Mouse (Mus musculus) stomach, embryonic 16.5 days (tissue): ENCODE data around the gene Pex10. TPM values are rescaled to one million over a fixed set of nuclear protein-coding genes. Genes with fewer than 3 reads are reported as not detected.

Experiments used
- ATAC-seq: fragments of 200-750 bp; cut with Nextera tagmentation; 2 replicates; pipeline ENCODE4 v1.8.0; 2017; ENCODE audit warnings: moderate number of reproducible peaks, moderate TSS enrichment; ENCODE audit not compliant: insufficient read depth, low FRiP score
- H3K27ac ChIP-seq: fragments of 300-500 bp; sonication (generic); 2 replicates; pipeline ENCODE4 v1.5.1; 2014; ENCODE audit warnings: low read length
- H3K27me3 ChIP-seq: fragments of 300-500 bp; sonication (generic); 2 replicates; pipeline ENCODE4 v1.6.1; 2014; ENCODE audit warnings: low read length, control low read depth, mixed read lengths; ENCODE audit not compliant: control insufficient read depth, insufficient read depth
- H3K36me3 ChIP-seq: fragments of 300-500 bp; sonication (generic); 2 replicates; pipeline ENCODE4 v1.6.1; 2014; ENCODE audit warnings: low read length; ENCODE audit not compliant: control insufficient read depth, insufficient read depth
- H3K4me1 ChIP-seq: fragments of 300-500 bp; sonication (generic); 2 replicates; pipeline ENCODE4 v1.6.1; 2014; ENCODE audit warnings: low read length, control low read depth, mixed read lengths; ENCODE audit not compliant: control insufficient read depth, insufficient read depth
- H3K4me2 ChIP-seq: fragments of 300-500 bp; sonication (generic); 2 replicates; pipeline ENCODE4 v1.6.1; 2014; ENCODE audit warnings: low read depth, low read length, mixed read lengths
- H3K4me3 ChIP-seq: fragments of 300-500 bp; sonication (generic); replicated peaks from 2 replicates; pipeline ENCODE4 v1.5.1; 2014; ENCODE audit warnings: mild to moderate bottlenecking, low read length
- H3K9ac ChIP-seq: fragments of 300-500 bp; sonication (generic); 2 replicates; pipeline ENCODE4 v1.6.1; 2014; ENCODE audit warnings: low read length
- H3K9me3 ChIP-seq: fragments of 300-500 bp; sonication (generic); replicated peaks from 2 replicates; pipeline ENCODE4 v1.6.1; 2016; ENCODE audit warnings: low read length, control low read depth; ENCODE audit not compliant: control insufficient read depth
- WGBS: fragments of 180-500 bp; shearing (Covaris S2); extraction: QIAGEN DNeasy Blood & Tissue Kit; methylation state at CpG from one replicate; pipeline ENCODE4 v1.1.7; 2014; 5-methylcytosine and 5-hydroxymethylcytosine counted together
- polyA plus RNA-seq: library from polyadenylated mRNA; unstranded; fragments of >200 nt; fragmentation: Nextera tagmentation; extraction: Ambion mirVana; gene quantifications from 2 replicates; pipeline ENCODE4 v1.2.1, GENCODE M21; 2015

Pex10 gene
- polyA plus RNA-seq, 1 experiment from 2014 or later, result 19.9 TPM

- Histone ChIP-seq H3K4me1 (peaks cover 22% of the 10 kb centered on the region), H3K4me3 (peak overlapping the region; percentile 79), H3K27ac (peak overlapping the region; percentile 94), H3K9ac (peak overlapping the region; percentile 91), H3K9me3 (no peaks in the 10 kb centered on the region), H3K27me3 (no peaks in the 10 kb centered on the region), H3K4me2 (peak overlapping the region; percentile 94), H3K36me3 (peaks cover 17% of the 10 kb centered on the region; the same call in 1 of the 2 replicates)
- 4% methylated on average over 35 of the region's 35 CpGs for WGBS
- ATAC-seq, result no peak
These were observed 18.6 kb downstream of the Pex10 start for GRCm38 (mm10) chr4:155085206-155086107.

DNA sequence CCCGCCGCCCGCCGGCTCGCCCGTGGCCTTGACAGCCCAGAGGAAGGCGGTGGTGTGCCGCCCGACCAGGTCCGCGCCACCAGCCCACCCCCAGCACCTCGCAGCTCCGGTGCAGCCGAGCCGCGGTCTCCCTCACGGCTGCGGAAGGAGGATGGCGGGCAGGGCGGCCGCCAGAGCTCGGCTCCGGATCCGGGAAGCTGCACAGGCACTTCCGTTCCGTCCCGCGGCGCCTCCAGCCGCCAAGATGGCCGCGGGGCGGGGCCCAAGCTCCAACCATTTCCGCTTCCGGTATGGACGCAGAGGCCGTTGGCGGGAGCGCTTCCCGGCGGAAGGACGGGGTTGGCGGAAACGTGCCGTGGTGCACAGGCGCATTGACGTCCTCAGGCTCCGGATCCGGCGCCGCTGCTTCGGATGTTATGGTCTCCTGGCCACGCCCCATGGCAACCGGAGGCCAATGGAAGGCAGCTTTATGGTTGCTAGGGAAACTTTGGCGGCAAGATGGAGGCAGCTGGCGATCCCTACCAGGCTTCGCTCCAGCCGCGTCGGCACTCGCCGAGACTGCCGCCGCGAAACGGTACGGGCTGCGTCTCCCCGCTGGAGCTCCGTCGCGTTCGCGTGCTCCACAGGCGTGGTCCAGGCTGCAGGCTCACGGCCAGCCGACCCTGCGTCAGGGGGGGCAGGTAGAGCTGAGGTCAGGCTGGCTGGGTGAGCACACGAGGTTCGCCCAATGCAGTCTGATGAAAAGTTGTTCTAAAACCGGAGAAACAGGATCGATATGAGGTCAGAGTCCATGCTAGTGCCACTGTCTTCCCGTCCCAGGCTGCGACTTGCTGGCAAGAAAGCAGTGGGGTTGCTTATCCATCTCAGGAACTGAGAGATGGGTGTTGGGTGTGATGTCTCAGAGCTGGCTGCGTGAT, 19.6 kb downstream of the Pex10 start, which contains the start of the genes Rer1 and Morn1:
Gene Rer1 (minus strand): TSS at position 275 of the 917 bp plus-strand sequence.
Gene Morn1 (plus strand): TSS at position 470 of the 917 bp plus-strand sequence.
- Histone ChIP-seq H3K9ac (peak within 1 kb of the TSS; percentile 91), H3K27me3 (no peaks in the 10 kb centered on the region), H3K4me2 (peak within 1 kb of the TSS; percentile 97), H3K9me3 (no peaks in the 10 kb centered on the region), H3K4me3 (peak within 1 kb of the TSS; percentile 79), H3K27ac (peak within 1 kb of the TSS; percentile 94), H3K4me1 (peaks cover 22% of the 10 kb centered on the region), H3K36me3 (peaks cover 10% of the 10 kb centered on the region; the same call in 1 of the 2 replicates)
- peak; percentile 98 for ATAC-seq
- under 1% methylated on average over 85 of the region's 85 CpGs for WGBS

- Histone ChIP-seq H3K27me3 (no peaks in the 10 kb centered on the region), H3K36me3 (no peaks in the 10 kb centered on the region), H3K4me2 (no peak overlapping the region), H3K9me3 (no peaks in the 10 kb centered on the region), H3K27ac (no peak overlapping the region), H3K9ac (no peak overlapping the region), H3K4me3 (no peak overlapping the region), H3K4me1 (peaks cover 14% of the 10 kb centered on the region)
- WGBS, result 91% methylated on average over 5 of the region's 5 CpGs
- ATAC-seq, result no peak
These were observed 22.4 kb downstream of the Pex10 start for GRCm38 (mm10) chr4:155089241-155089640.

DNA sequence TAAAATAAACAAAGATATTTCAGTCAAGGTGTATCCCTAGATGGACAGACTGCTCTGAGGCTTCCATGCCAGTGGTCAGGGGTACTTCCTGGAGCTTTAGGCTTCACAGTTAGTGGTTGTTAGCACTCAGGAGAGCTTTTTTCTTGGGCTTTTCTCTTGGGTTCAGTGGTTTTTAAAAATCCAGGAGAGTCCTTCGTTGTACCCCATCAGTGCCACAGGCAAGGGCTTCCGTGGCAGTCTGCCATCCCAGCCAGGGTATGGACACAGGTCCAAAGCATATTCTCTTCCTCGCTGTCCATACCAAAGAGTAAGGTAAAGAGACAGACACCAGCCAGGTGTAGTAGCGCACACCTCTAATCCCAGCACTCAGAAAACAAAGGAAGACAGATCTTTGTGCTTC, 23.3 kb downstream of the Pex10 start:
- H3K4me2 ChIP-seq, result no peak overlapping the region
- no peaks in the 10 kb centered on the region for H3K27me3 ChIP-seq
- no peak for ATAC-seq
- no peak overlapping the region for H3K4me3 ChIP-seq
- H3K4me1 ChIP-seq, result peaks cover 6% of the 10 kb centered on the region
- 90% methylated on average over 4 of the region's 4 CpGs for WGBS
- H3K9ac ChIP-seq, result no peak overlapping the region
- H3K9me3 ChIP-seq, result no peaks in the 10 kb centered on the region
- no peak overlapping the region for H3K27ac ChIP-seq
- no peaks in the 10 kb centered on the region for H3K36me3 ChIP-seq

DNA sequence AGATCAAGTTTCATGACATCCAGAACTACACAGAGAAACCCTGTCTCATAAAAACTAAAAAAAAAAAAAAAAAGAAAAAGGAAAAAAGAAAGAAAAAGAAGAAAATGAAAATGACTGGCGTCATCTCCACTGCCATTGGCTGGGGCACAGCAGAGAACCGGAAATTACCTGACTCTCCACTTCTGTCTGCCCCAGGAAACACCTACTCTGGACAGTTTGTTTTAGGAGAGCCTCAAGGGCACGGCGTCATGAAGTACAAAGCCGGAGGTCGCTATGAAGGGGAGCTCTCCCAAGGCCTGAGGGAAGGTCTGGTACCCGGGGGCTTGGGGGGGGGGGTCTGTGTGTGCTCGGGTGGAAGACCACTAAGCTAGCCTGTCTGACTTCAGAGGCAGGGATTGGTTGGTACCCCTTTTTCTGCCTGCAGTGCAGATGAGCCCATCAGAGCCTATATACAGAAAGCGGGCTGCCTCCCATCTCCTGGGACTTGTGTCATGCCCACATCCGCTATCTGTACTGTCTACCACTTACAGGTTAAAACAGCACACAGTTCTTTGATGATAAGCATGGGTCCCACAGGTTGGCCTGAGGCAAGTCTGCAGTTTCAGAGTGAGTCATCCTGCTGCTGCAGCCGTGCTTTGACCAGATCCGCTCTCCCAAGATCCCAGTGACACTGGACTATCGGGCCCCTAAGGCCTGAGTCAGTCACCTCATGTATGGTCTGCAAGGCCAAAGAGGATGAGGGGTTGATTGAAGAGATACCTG, 24.1 kb downstream of the Pex10 start:
- no peak overlapping the region for H3K4me2 ChIP-seq
- no peak for ATAC-seq
- H3K9me3 ChIP-seq, result no peaks in the 10 kb centered on the region
- H3K4me3 ChIP-seq, result no peak overlapping the region
- 88% methylated on average over 13 of the region's 13 CpGs for WGBS
- no peak overlapping the region for H3K9ac ChIP-seq
- no peaks in the 10 kb centered on the region for H3K27me3 ChIP-seq
- no peak overlapping the region for H3K27ac ChIP-seq
- peaks cover 8% of the 10 kb centered on the region for H3K4me1 ChIP-seq
- H3K36me3 ChIP-seq, result no peaks in the 10 kb centered on the region

GRCm38 (mm10) chr4:155092718-155093430, 26.1 kb downstream of the Pex10 start:
- Histone ChIP-seq H3K9ac (no peak overlapping the region), H3K4me2 (no peak overlapping the region), H3K27me3 (no peaks in the 10 kb centered on the region), H3K9me3 (no peaks in the 10 kb centered on the region), H3K36me3 (no peaks in the 10 kb centered on the region), H3K4me3 (no peak overlapping the region), H3K27ac (no peak overlapping the region), H3K4me1 (peaks cover 2% of the 10 kb centered on the region)
- no peak for ATAC-seq
- WGBS, result 91% methylated on average over 19 of the region's 19 CpGs

DNA sequence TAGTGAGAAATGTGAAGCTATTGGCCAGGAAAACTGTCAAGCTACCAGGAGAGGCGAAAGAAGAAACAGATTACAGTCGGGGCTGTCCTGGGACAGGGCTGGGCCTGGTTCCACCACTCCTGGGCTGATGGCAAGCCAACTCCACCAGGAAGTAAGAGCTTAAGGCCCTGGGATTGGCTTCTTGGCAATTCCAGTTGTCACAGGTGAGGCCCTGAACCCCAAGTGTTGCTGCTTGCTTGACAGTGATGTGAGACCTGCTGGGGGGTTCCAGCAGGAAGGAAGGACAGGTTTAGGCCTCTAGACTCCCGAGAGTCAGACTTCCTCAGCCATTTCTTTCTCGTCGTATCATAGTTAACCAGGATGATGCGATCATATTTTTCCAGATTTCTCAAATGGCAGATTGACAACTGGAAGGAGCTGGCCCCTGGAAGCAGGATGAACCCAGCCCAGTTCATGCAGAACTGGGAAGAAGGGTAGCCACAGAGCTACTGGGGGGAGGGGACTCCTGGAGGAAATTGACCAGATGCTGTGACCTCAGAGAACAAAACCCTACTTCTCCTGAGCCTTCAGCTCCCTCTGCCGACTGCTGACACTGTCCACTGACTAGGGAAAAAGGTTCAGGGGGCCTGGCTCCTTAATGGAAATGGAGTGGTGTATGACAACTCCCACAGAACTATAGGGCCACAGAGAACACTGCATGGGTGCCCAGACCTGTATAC, 26.8 kb downstream of the Pex10 start:
- no peak for ATAC-seq
- 80% methylated on average over 7 of the region's 7 CpGs for WGBS

GRCm38 (mm10) chr4:155094565-155094964, 27.7 kb downstream of the Pex10 start:
- Histone ChIP-seq H3K9ac (no peak overlapping the region), H3K4me3 (no peak overlapping the region), H3K9me3 (no peaks in the 10 kb centered on the region), H3K4me2 (no peak overlapping the region), H3K27me3 (no peaks in the 10 kb centered on the region), H3K4me1 (peaks cover 2% of the 10 kb centered on the region), H3K27ac (no peak overlapping the region), H3K36me3 (no peaks in the 10 kb centered on the region)
- WGBS, result 66% methylated on average over 3 of the region's 3 CpGs
- peak; percentile 51 for ATAC-seq

More for the DNA sequence above, 26.8 kb downstream of the Pex10 start:
- Histone ChIP-seq H3K4me1 (peaks cover 2% of the 10 kb centered on the region), H3K36me3 (no peaks in the 10 kb centered on the region), H3K9me3 (no peaks in the 10 kb centered on the region), H3K4me3 (no peak overlapping the region), H3K27me3 (no peaks in the 10 kb centered on the region), H3K27ac (no peak overlapping the region), H3K9ac (no peak overlapping the region), H3K4me2 (no peak overlapping the region)
